Mouse (Mus musculus) MEL (cell line): ENCODE results near the gene Rasal3. TPM values are rescaled to one million over a fixed set of nuclear protein-coding genes. Genes with fewer than 3 reads are reported as not detected.

Experiments
- DNase-seq: peaks from one replicate; pipeline ENCODE4 v3.0.0; 2011; ENCODE audit warnings: low read depth, low spot score
- H3K27ac ChIP-seq: 2 replicates; pipeline ENCODE4 v1.5.1; 2012; ENCODE audit warnings: low read depth, mild to moderate bottlenecking, control low read depth, low read length, moderate library complexity; ENCODE audit not compliant: control insufficient read depth
- H3K27me3 ChIP-seq, 2 experiments: fragments of 150-350 bp in 1 of 2; sonication (generic) in 1 of 2; 2 replicates each; pipeline ENCODE4 v1.6.1; 2012; ENCODE audit warnings: low read length in 2 of 2, mild to moderate bottlenecking in 2 of 2, improper control_type of control experiment in 1 of 2, moderate library complexity in 1 of 2; ENCODE audit not compliant: insufficient read depth in 2 of 2, control insufficient read depth in 1 of 2
- H3K36me3 ChIP-seq, 2 experiments: 2 replicates each; pipeline ENCODE4 v1.6.1; 2012 to 2014; ENCODE audit warnings: low read length in 2 of 2, improper control_type of control experiment in 1 of 2, inconsistent platforms in 1 of 2, mild to moderate bottlenecking in 1 of 2; ENCODE audit not compliant: insufficient read depth in 2 of 2, control insufficient read depth in 1 of 2
- H3K4me1 ChIP-seq, 2 experiments: fragments of 150-350 bp in 1 of 2; sonication (generic) in 1 of 2; 2 replicates each; pipeline ENCODE4 v1.6.1; 2012; ENCODE audit warnings: low read length in 2 of 2, improper control_type of control experiment in 1 of 2, mild to moderate bottlenecking in 1 of 2; ENCODE audit not compliant: insufficient read depth in 2 of 2, control insufficient read depth in 1 of 2
- H3K4me3 ChIP-seq, 2 experiments: fragments of 150-350 bp in 1 of 2; sonication (generic) in 1 of 2; 2 replicates each; pipeline ENCODE4 v1.5.1; 2012; ENCODE audit warnings: low read depth in 2 of 2, low read length in 2 of 2, mild to moderate bottlenecking in 2 of 2, moderate library complexity in 2 of 2, control low read depth in 1 of 2, improper control_type of control experiment in 1 of 2; ENCODE audit not compliant: control insufficient read depth in 1 of 2, insufficient read depth in 1 of 2
- H3K79me2 ChIP-seq: 2 replicates; pipeline ENCODE4 v1.6.1; 2012; ENCODE audit warnings: mild to moderate bottlenecking, low read length, moderate library complexity; ENCODE audit not compliant: control insufficient read depth, poor library complexity, insufficient read depth
- H3K9ac ChIP-seq: 2 replicates; pipeline ENCODE4 v1.6.1; 2012; ENCODE audit warnings: low read depth, mild to moderate bottlenecking, control low read depth, low read length, moderate library complexity; ENCODE audit not compliant: control insufficient read depth, poor library complexity, severe bottlenecking
- H3K9me3 ChIP-seq: fragments of 150-350 bp; sonication (generic); replicated peaks from 2 replicates; pipeline ENCODE4 v1.6.1; 2012; ENCODE audit warnings: mild to moderate bottlenecking, low read length, improper control_type of control experiment, moderate library complexity; ENCODE audit not compliant: insufficient read depth
- BHLHE40 ChIP-seq: IDR thresholded peaks from 2 replicates; pipeline ENCODE4 v1.6.1; 2012; ENCODE audit warnings: low read depth, mild to moderate bottlenecking, inconsistent platforms, low read length, improper control_type of control experiment, borderline replicate concordance
- CHD1 ChIP-seq: IDR thresholded peaks from 2 replicates; pipeline ENCODE4 v1.6.1; 2012; ENCODE audit warnings: low read depth, mild to moderate bottlenecking, inconsistent platforms, low read length, improper control_type of control experiment
- CHD2 ChIP-seq: IDR thresholded peaks from 2 replicates; pipeline ENCODE4 v1.6.1; 2011; ENCODE audit warnings: low read length, improper control_type of control experiment
- EP300 ChIP-seq, 2 experiments: IDR thresholded peaks; 2 replicates each; pipeline ENCODE4 v1.6.1; 2011; ENCODE audit warnings: improper control_type of control experiment in 2 of 2, low read length in 2 of 2, low read depth in 1 of 2, mild to moderate bottlenecking in 1 of 2
- ETS1 ChIP-seq: IDR thresholded peaks from 2 replicates; pipeline ENCODE4 v1.6.1; 2012; ENCODE audit warnings: low read depth, mild to moderate bottlenecking, inconsistent platforms, low read length, improper control_type of control experiment, moderate library complexity
- GABPA ChIP-seq: IDR thresholded peaks from 2 replicates; pipeline ENCODE4 v1.6.1; 2012; ENCODE audit warnings: low read depth, mild to moderate bottlenecking, inconsistent platforms, low read length, improper control_type of control experiment, moderate library complexity
- GATA1 ChIP-seq: IDR thresholded peaks from 2 replicates; pipeline ENCODE4 v1.6.1; 2011; ENCODE audit warnings: low read depth, low read length, improper control_type of control experiment
- JUND ChIP-seq: IDR thresholded peaks from 2 replicates; pipeline ENCODE4 v1.6.1; 2011; ENCODE audit warnings: low read depth, mild to moderate bottlenecking, improper control_type of control experiment, low read length
- KAT2A ChIP-seq: conservative IDR thresholded peaks from 2 replicates; pipeline ENCODE4 v1.6.1; 2012; ENCODE audit warnings: low read depth, low read length, improper control_type of control experiment, inconsistent platforms
- MEF2A ChIP-seq: IDR thresholded peaks from 2 replicates; pipeline ENCODE4 v1.6.1; 2014; ENCODE audit warnings: low read depth, mild to moderate bottlenecking, inconsistent platforms, low read length, improper control_type of control experiment; ENCODE audit not compliant: poor library complexity, insufficient replicate concordance, severe bottlenecking; ENCODE audit errors: extremely low read depth
- MXI1 ChIP-seq: IDR thresholded peaks from 2 replicates; pipeline ENCODE4 v1.6.1; 2011; ENCODE audit warnings: mild to moderate bottlenecking, low read depth, low read length, improper control_type of control experiment
- NELFE ChIP-seq: IDR thresholded peaks from 2 replicates; pipeline ENCODE4 v1.6.1; 2011; ENCODE audit warnings: low read depth, low read length, improper control_type of control experiment
- POLR2A ChIP-seq, 2 experiments: IDR thresholded peaks; 2 replicates each; pipeline ENCODE4 v1.6.1; 2011 to 2012; ENCODE audit warnings: low read length in 2 of 2, mild to moderate bottlenecking in 2 of 2, control low read depth in 1 of 2, improper control_type of control experiment in 1 of 2, low read depth in 1 of 2, moderate library complexity in 1 of 2; ENCODE audit not compliant: control insufficient read depth in 1 of 2, insufficient read depth in 1 of 2, poor library complexity in 1 of 2
- POLR2AphosphoS2 ChIP-seq: IDR thresholded peaks from 2 replicates; pipeline ENCODE4 v1.6.1; 2011; ENCODE audit warnings: low read length, improper control_type of control experiment
- SIN3A ChIP-seq: IDR thresholded peaks from 2 replicates; pipeline ENCODE4 v1.6.1; 2012; ENCODE audit warnings: low read length, improper control_type of control experiment, inconsistent platforms
- TAL1 ChIP-seq: IDR thresholded peaks from 2 replicates; pipeline ENCODE4 v1.6.1; 2012; ENCODE audit warnings: mild to moderate bottlenecking, inconsistent platforms, low read length, moderate library complexity, mixed read lengths
- TCF12 ChIP-seq: IDR thresholded peaks from 2 replicates; pipeline ENCODE4 v1.6.1; 2014; ENCODE audit warnings: low read depth, mild to moderate bottlenecking, inconsistent platforms, low read length, improper control_type of control experiment, moderate library complexity
- USF1 ChIP-seq: IDR thresholded peaks from 2 replicates; pipeline ENCODE4 v1.6.1; 2014; ENCODE audit warnings: low read depth, mild to moderate bottlenecking, inconsistent platforms, low read length, improper control_type of control experiment, moderate library complexity
- USF2 ChIP-seq, 2 experiments: IDR thresholded peaks; 2 replicates each; pipeline ENCODE4 v1.6.1; 2011 to 2012; ENCODE audit warnings: improper control_type of control experiment in 2 of 2, low read length in 2 of 2, borderline replicate concordance in 1 of 2, inconsistent platforms in 1 of 2, low read depth in 1 of 2, mild to moderate bottlenecking in 1 of 2; ENCODE audit not compliant: insufficient read depth in 1 of 2
- ZC3H11A ChIP-seq: IDR thresholded peaks from 2 replicates; pipeline ENCODE4 v1.6.1; 2012; ENCODE audit warnings: low read depth, mild to moderate bottlenecking, inconsistent platforms, low read length, improper control_type of control experiment
- ZKSCAN1 ChIP-seq: IDR thresholded peaks from 2 replicates; pipeline ENCODE4 v1.6.1; 2012; ENCODE audit warnings: low read depth, mild to moderate bottlenecking, inconsistent platforms, low read length, improper control_type of control experiment, moderate library complexity
- ZMIZ1 ChIP-seq: IDR thresholded peaks from 2 replicates; pipeline ENCODE4 v1.6.1; 2012; ENCODE audit warnings: low read depth, mild to moderate bottlenecking, inconsistent platforms, low read length, improper control_type of control experiment, moderate library complexity
- polyA plus RNA-seq, 2 experiments: library from polyadenylated mRNA; stranded (reverse) in 1 of 2; unstranded in 1 of 2; fragments of >175 nt in 1 of 2; fragments of >200 nt in 1 of 2; gene quantifications; 2 replicates each; pipeline versions ENCODE4 v1.2.1 to v1.2.4; 2012; ENCODE audit warnings: low replicate concordance in 2 of 2, low read depth in 1 of 2; ENCODE audit not compliant: insufficient read length in 2 of 2, insufficient read depth in 1 of 2, missing spikeins in 1 of 2
- total RNA-seq: library from RNA; depleted of rRNA; stranded (reverse); fragments of 300-350 nt; gene quantifications from 2 replicates; pipeline ENCODE4 v1.2.3, GENCODE M21; 2012

Gene Rasal3
- total and polyA plus RNA-seq, 3 experiments = 0.04 TPM; not detected in 1

- Histone ChIP-seq H3K36me3 (peaks cover 2% of the 10 kb centered on the region in 2 experiments; a peak in 3 of 4 replicates), H3K27me3 (no peaks in the 10 kb centered on the region), H3K9me3 (no peaks in the 10 kb centered on the region), H3K79me2 (peaks cover 3% of the 10 kb centered on the region), H3K27ac (no peak overlapping the region), H3K4me3 (no peak overlapping the region), H3K4me1 (peaks cover 0 to 4% of the 10 kb centered on the region in 2 experiments; a peak in 2 of 4 replicates), H3K9ac (no peak overlapping the region)
- no peak for TF ChIP-seq GABPA
- no peak for TF ChIP-seq SIN3A
- TF ChIP-seq TCF12 = no peak
- TF ChIP-seq EP300 (IDR thresholded peaks at IDR 0.05; ENCODE audit: low read depth in 1 of 2, low read length in 2 of 2) = no peak
- TF ChIP-seq POLR2A (IDR thresholded peaks at IDR 0.05; ENCODE audit: control insufficient read depth in 1 of 2, insufficient read depth in 1 of 2, low read depth in 1 of 2, low read length in 2 of 2, poor library complexity in 1 of 2) = no peak
- TF ChIP-seq ETS1 = no peak
- TF ChIP-seq GATA1 = no peak
- TF ChIP-seq POLR2AphosphoS2 = no peak
- no peak for TF ChIP-seq ZKSCAN1
- TF ChIP-seq USF1 = no peak
- TF ChIP-seq USF2 (IDR thresholded peaks at IDR 0.05; ENCODE audit: borderline replicate concordance in 1 of 2, insufficient read depth in 1 of 2, low read depth in 1 of 2, low read length in 2 of 2) = no peak
- DNase-seq = no peak
These were observed 48.4 kb downstream of the Rasal3 start for GRCm38 (mm10) chr17:32355031-32355430.

- no peak for DNase-seq
- no peaks in the 10 kb centered on the region for H3K9me3 ChIP-seq
- no peak for TF ChIP-seq MXI1
- no peak for TF ChIP-seq GATA1
- no peak for TF ChIP-seq EP300 (IDR thresholded peaks at IDR 0.05; ENCODE audit: low read depth in 1 of 2, low read length in 2 of 2)
- TF ChIP-seq SIN3A = no peak
- TF ChIP-seq JUND = no peak
- no peak for TF ChIP-seq GABPA
- no peak for TF ChIP-seq ZMIZ1
- TF ChIP-seq CHD1 = no peak
- TF ChIP-seq ZKSCAN1 = no peak
- no peak for TF ChIP-seq ZC3H11A
- no peak for TF ChIP-seq CHD2
- TF ChIP-seq NELFE = no peak
- TF ChIP-seq MEF2A = no peak
- no peak for TF ChIP-seq BHLHE40
- TF ChIP-seq TAL1 = no peak
- TF ChIP-seq KAT2A = no peak
- H3K9ac ChIP-seq = no peak overlapping the region
- no peak overlapping the region for H3K27ac ChIP-seq
- H3K27me3 ChIP-seq = no peaks in the 10 kb centered on the region
- H3K4me1 ChIP-seq = peaks cover 1 to 6% of the 10 kb centered on the region in 2 experiments; a peak in 3 of 4 replicates
- H3K79me2 ChIP-seq = peaks cover 7% of the 10 kb centered on the region
- peaks cover 2 to 4% of the 10 kb centered on the region in 2 experiments; a peak in 3 of 4 replicates for H3K36me3 ChIP-seq
- H3K4me3 ChIP-seq = no peak overlapping the region
These were observed 49.2 kb downstream of the Rasal3 start for GRCm38 (mm10) chr17:32354211-32354610.
